Mouse (Mus musculus) fibroblast of lung, adult 2 months (primary cell): ENCODE results near the gene Mogat1.
A peak's percentile ranks its signal among the peaks of the same experiment; 100 is the strongest.
"Not testable (repeated sequence)": the region's sequence is repeated elsewhere in the genome, so short reads cannot be mapped to it uniquely, and the experiment has no call there.

ENCODE experiments used
- DNase-seq: peaks from one replicate; pipeline ENCODE4 v3.0.0-alpha.2; 2011; ENCODE audit warnings: low read depth

The Mogat1 gene

GRCm38 (mm10) chr1:78536310-78537164, 25.7 kb downstream of the Mogat1 start:
- DNase-seq = no peak

- DNase-seq = peak; percentile 65
These were observed 26.8 kb downstream of the Mogat1 start for GRCm38 (mm10) chr1:78537494-78538010.

- DNase-seq = no peak
These were observed 27.6 kb downstream of the Mogat1 start for GRCm38 (mm10) chr1:78538396-78538795.

GRCm38 (mm10) chr1:78539166-78539565, 28.4 kb downstream of the Mogat1 start:
- no peak for DNase-seq

GRCm38 (mm10) chr1:78543631-78544030, 32.8 kb downstream of the Mogat1 start:
- DNase-seq = not testable (repeated sequence)

GRCm38 (mm10) chr1:78546258-78546657, 35.5 kb downstream of the Mogat1 start:
- DNase-seq = no peak

- DNase-seq = no peak
These were observed 38.2 kb downstream of the Mogat1 start for GRCm38 (mm10) chr1:78548961-78549360.

GRCm38 (mm10) chr1:78554012-78554666, 43.3 kb downstream of the Mogat1 start:
- no peak for DNase-seq

- DNase-seq = no peak
These were observed 56.2 kb downstream of the Mogat1 start for GRCm38 (mm10) chr1:78566963-78567362.

GRCm38 (mm10) chr1:78567421-78567820, 56.6 kb downstream of the Mogat1 start:
- DNase-seq = no peak

GRCm38 (mm10) chr1:78567834-78568507, 57.2 kb downstream of the Mogat1 start:
- DNase-seq = no peak

GRCm38 (mm10) chr1:78569617-78570016, 58.8 kb downstream of the Mogat1 start:
- DNase-seq = no peak

GRCm38 (mm10) chr1:78585080-78585479, 74.3 kb downstream of the Mogat1 start:
- peak; percentile 46 for DNase-seq

GRCm38 (mm10) chr1:78586986-78587385, 76.2 kb downstream of the Mogat1 start:
- peak; percentile 67 for DNase-seq
